Mouse (Mus musculus) forebrain, postnatal 0 days (tissue): ENCODE data around the gene Zfp637. TPM values are rescaled to one million over a fixed set of nuclear protein-coding genes. Genes with fewer than 3 reads are reported as not detected.
"Not testable (repeated sequence)": the region's sequence is repeated elsewhere in the genome, so short reads cannot be mapped to it uniquely, and the experiment has no call there.

Source experiments
- ATAC-seq: fragments of 200-750 bp; cut with Nextera tagmentation; 2 replicates; pipeline ENCODE4 v1.8.0; 2017; ENCODE audit warnings: mild to moderate bottlenecking, moderate library complexity
- DNase-seq: peaks from one replicate; pipeline ENCODE4 v3.0.0-alpha.2; 2015
- H3K27ac ChIP-seq: fragments of 300-500 bp; sonication (generic); 2 replicates; pipeline ENCODE4 v1.5.1; 2014; ENCODE audit warnings: low read depth, mild to moderate bottlenecking, antibody characterized with exemption, low read length, moderate library complexity, mixed read lengths
- H3K27me3 ChIP-seq: fragments of 300-500 bp; sonication (generic); 2 replicates; pipeline ENCODE4 v1.6.1; 2014; ENCODE audit warnings: mild to moderate bottlenecking, low read length, mixed read lengths; ENCODE audit not compliant: insufficient read depth
- H3K36me3 ChIP-seq: fragments of 300-500 bp; sonication (generic); 2 replicates; pipeline ENCODE4 v1.6.1; 2014; ENCODE audit warnings: mild to moderate bottlenecking, moderate library complexity; ENCODE audit not compliant: insufficient read depth
- H3K4me1 ChIP-seq: fragments of 300-500 bp; sonication (generic); 2 replicates; pipeline ENCODE4 v1.6.1; 2014; ENCODE audit warnings: antibody characterized with exemption; ENCODE audit not compliant: insufficient read depth
- H3K4me2 ChIP-seq: fragments of 300-500 bp; sonication (generic); 2 replicates; pipeline ENCODE4 v1.6.1; 2014; ENCODE audit warnings: low read depth, mild to moderate bottlenecking, moderate library complexity
- H3K4me3 ChIP-seq: fragments of 300-500 bp; sonication (generic); 2 replicates; pipeline ENCODE4 v1.5.1; 2014; ENCODE audit warnings: low read depth, low read length, mixed read lengths
- H3K9ac ChIP-seq: fragments of 300-500 bp; sonication (generic); 2 replicates; pipeline ENCODE4 v1.6.1; 2014; ENCODE audit warnings: mild to moderate bottlenecking
- H3K9me3 ChIP-seq: fragments of 300-500 bp; sonication (generic); 2 replicates; pipeline ENCODE4 v1.6.1; 2016; ENCODE audit warnings: low read length
- CTCF ChIP-seq: sonication (generic); IDR thresholded peaks from 2 replicates; pipeline ENCODE4 v1.5.1; 2016; ENCODE audit warnings: antibody characterized with exemption, control low read depth, low read depth
- WGBS: fragments of 180-500 bp; shearing (Covaris S2); extraction: QIAGEN DNeasy Blood & Tissue Kit; methylation state at CpG from one replicate; pipeline ENCODE4 v1.1.7; 2014; 5-methylcytosine and 5-hydroxymethylcytosine counted together
- polyA plus RNA-seq: library from polyadenylated mRNA; unstranded; fragments of >200 nt; fragmentation: Nextera tagmentation; extraction: Ambion mirVana; gene quantifications from 2 replicates; pipeline ENCODE4 v1.2.1, GENCODE M21; 2015
- total RNA-seq: library from RNA; depleted of rRNA; stranded (reverse); fragments of >200 nt; gene quantifications from 2 replicates; pipeline ENCODE4 v1.2.3, GENCODE M21; 2014

The Zfp637 gene
- total and polyA plus RNA-seq, 2 experiments from 2014 or later = 120 to 145 TPM

GRCm38 (mm10) chr6:117844597-117844996 lies 3.6 kb downstream of the Zfp637 start:
- H3K4me2 ChIP-seq = no peak overlapping the region
- H3K4me1 ChIP-seq = peaks cover 9% of the 10 kb centered on the region; the same call in 1 of the 2 replicates
- ATAC-seq = no peak
- no peak for TF ChIP-seq CTCF
- H3K36me3 ChIP-seq = peaks cover 50% of the 10 kb centered on the region
- H3K9me3 ChIP-seq = no peaks in the 10 kb centered on the region
- no peak overlapping the region for H3K9ac ChIP-seq
- no peak overlapping the region for H3K4me3 ChIP-seq
- 96% methylated on average over 9 of the region's 9 CpGs for WGBS
- no peaks in the 10 kb centered on the region for H3K27me3 ChIP-seq
- no peak for DNase-seq
- H3K27ac ChIP-seq = no peak overlapping the region

GRCm38 (mm10) chr6:117846671-117847070 lies 5.7 kb downstream of the Zfp637 start:
- whole genome bisulfite sequencing = 96% methylated on average over 4 of the region's 4 CpGs
- H3K36me3 ChIP-seq = peaks cover 50% of the 10 kb centered on the region

GRCm38 (mm10) chr6:117847772-117848171 lies 6.8 kb downstream of the Zfp637 start:
- no peak overlapping the region for H3K27ac ChIP-seq
- H3K9me3 ChIP-seq = no peaks in the 10 kb centered on the region
- H3K36me3 ChIP-seq = peaks cover 50% of the 10 kb centered on the region
- ATAC-seq (no peak), DNase-seq (no peak)
- H3K4me3 ChIP-seq = no peak overlapping the region
- no peak for TF ChIP-seq CTCF
- no peaks in the 10 kb centered on the region for H3K27me3 ChIP-seq
- no peak overlapping the region for H3K4me2 ChIP-seq
- H3K9ac ChIP-seq = no peak overlapping the region
- no peaks in the 10 kb centered on the region for H3K4me1 ChIP-seq
- 98% methylated on average over 2 of the region's 2 CpGs for WGBS

More at GRCm38 (mm10) chr6:117846671-117847070, 5.7 kb downstream of the Zfp637 start:
- not testable (repeated sequence) for H3K4me3 ChIP-seq, H3K9me3 ChIP-seq, H3K4me2 ChIP-seq, H3K27ac ChIP-seq, H3K27me3 ChIP-seq, DNase-seq, H3K9ac ChIP-seq, H3K4me1 ChIP-seq, ATAC-seq

DNA sequence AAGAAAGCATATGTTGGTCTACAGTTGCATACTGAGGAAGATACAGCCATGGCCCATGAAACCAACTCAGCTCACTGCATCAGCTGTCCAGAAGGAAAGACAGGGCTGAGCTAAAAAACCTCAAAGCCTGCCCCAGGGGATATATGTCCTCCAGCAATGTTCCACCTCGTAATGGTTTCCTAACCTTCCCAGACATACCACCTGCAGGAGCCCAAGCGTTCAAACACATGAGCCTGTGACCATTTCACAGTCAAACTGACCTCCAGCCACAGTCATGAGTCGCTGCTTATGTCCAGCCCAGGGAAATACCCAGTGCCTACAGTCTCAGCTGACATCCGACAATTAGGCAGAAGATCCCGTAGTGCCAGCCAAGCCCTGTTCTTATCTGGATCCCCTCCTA lies 7.6 kb downstream of the Zfp637 start:
- Histone ChIP-seq H3K4me3 (no peak overlapping the region), H3K4me2 (no peak overlapping the region), H3K4me1 (no peaks in the 10 kb centered on the region), H3K9ac (no peak overlapping the region), H3K9me3 (no peaks in the 10 kb centered on the region), H3K27ac (no peak overlapping the region), H3K36me3 (peaks cover 46% of the 10 kb centered on the region), H3K27me3 (no peaks in the 10 kb centered on the region)
- DNase-seq = no peak
- WGBS = 92% methylated on average over 5 of the region's 5 CpGs
- no peak for TF ChIP-seq CTCF
- ATAC-seq = no peak

DNA sequence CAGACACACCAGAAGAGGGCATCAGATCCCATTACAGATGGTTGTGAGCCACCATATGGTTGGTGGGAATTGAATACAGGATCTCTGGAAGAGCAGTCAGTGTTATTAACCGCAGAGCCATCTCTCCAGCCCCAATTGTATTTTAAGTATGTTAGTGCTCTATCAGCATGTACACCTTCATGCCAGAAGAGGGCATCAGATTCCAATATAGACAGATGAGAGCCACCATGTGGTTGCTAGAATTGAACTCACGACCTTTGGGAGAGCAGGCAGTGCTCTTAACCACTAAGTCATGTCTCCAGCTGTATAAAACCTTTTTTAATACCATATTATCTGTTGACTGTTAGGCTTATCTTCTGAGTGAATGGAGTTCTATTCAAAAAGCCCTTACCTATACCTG lies 10.8 kb downstream of the Zfp637 start:
- no peak for TF ChIP-seq CTCF
- ATAC-seq = no peak
- Histone ChIP-seq H3K9ac (no peak overlapping the region), H3K27me3 (no peaks in the 10 kb centered on the region), H3K27ac (no peak overlapping the region), H3K36me3 (peaks cover 16% of the 10 kb centered on the region), H3K9me3 (no peaks in the 10 kb centered on the region), H3K4me1 (no peaks in the 10 kb centered on the region), H3K4me2 (no peak overlapping the region), H3K4me3 (no peak overlapping the region)
- 73% methylated on average over 2 of the region's 2 CpGs for WGBS
- no peak for DNase-seq

- H3K4me2 ChIP-seq = no peak overlapping the region
- no peaks in the 10 kb centered on the region for H3K36me3 ChIP-seq
- no peak overlapping the region for H3K9ac ChIP-seq
- H3K4me1 ChIP-seq = 0 out of 2 replicates have a peak, but pooled peaks cover 3% of the 10 kb centered on the region
- TF ChIP-seq CTCF = peak; percentile 47
- WGBS = 83% methylated on average over 1 of the region's 1 CpGs
- no peaks in the 10 kb centered on the region for H3K9me3 ChIP-seq
- H3K27me3 ChIP-seq = no peaks in the 10 kb centered on the region
- H3K27ac ChIP-seq = no peak overlapping the region
- ATAC-seq (no peak), DNase-seq (no peak)
- no peak overlapping the region for H3K4me3 ChIP-seq
Measured at GRCm38 (mm10) chr6:117857990-117858389, 17.0 kb downstream of the Zfp637 start.

GRCm38 (mm10) chr6:117861848-117862247 lies 20.9 kb downstream of the Zfp637 start, which contains the start of gene Zfp239:
Gene Zfp239 (plus strand): TSS chr6:117862100.
- Histone ChIP-seq H3K9me3 (no peaks in the 10 kb centered on the region), H3K27ac (no peak within 1 kb of the TSS)
- WGBS = 67% methylated on average over 6 of the region's 6 CpGs

More at GRCm38 (mm10) chr6:117861848-117862247, 20.9 kb downstream of the Zfp637 start, which contains the start of gene Zfp239:
- H3K4me3 ChIP-seq = peak within 1 kb of the TSS; percentile 56
- no peaks in the 10 kb centered on the region for H3K27me3 ChIP-seq
- ATAC-seq = no peak
- no peak for DNase-seq
- TF ChIP-seq CTCF = no peak
- H3K4me1 ChIP-seq = peaks cover 8% of the 10 kb centered on the region; the same call in 1 of the 2 replicates
- H3K36me3 ChIP-seq = no peaks in the 10 kb centered on the region
- H3K4me2 ChIP-seq = peak within 1 kb of the TSS; percentile 92
- peak within 1 kb of the TSS; percentile 74 for H3K9ac ChIP-seq
